Mouse (Mus musculus): ENCODE data around the gene BC024978. TPM values are rescaled to one million over a fixed set of nuclear protein-coding genes. Genes with fewer than 3 reads are reported as not detected.

BC024978 gene
- polyA plus RNA-seq, 1 experiment from 2014 or later, result 1.7 TPM

DNA sequence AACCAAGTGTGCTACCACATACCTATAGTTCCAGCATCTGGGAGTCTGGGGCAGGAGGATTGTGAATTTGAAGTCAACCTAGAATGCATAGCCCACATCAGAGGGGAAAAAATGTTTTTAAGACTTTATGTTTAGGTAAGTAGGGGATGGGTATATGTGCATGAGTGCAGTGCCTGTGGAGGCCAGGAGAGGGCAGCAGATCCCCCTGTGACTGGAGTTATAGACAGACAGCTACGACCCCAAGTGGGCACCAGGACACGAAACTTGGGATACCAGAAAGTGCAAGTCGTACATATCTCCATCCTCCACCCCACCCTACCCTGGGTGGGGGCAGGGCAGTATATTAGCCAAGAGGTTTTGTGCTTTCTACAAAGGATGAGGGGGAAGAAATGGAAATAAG is 10.6 kb upstream of the BC024978 start:
- no peaks in the 10 kb centered on the region for H3K9me3 ChIP-seq (ENCODE audit: control insufficient read depth, low read length)
- H3K4me1 ChIP-seq (replicated peaks; ENCODE audit: control insufficient read depth, insufficient read depth), result no peaks in the 10 kb centered on the region
- H3K4me2 ChIP-seq (replicated peaks; ENCODE audit: low read depth), result no peak overlapping the region
- no peak for TF ChIP-seq EP300 (optimal IDR thresholded peaks at IDR 0.05)
- peak; percentile 80 for TF ChIP-seq CTCF (IDR thresholded peaks at IDR 0.05; ENCODE audit: low read depth)
- peak; percentile 61 for DNase-seq (ENCODE audit: low spot score)
- WGBS, result 56% methylated on average over 3 of the region's 3 CpGs
- no peak overlapping the region for H3K27ac ChIP-seq (replicated peaks)
- H3K27me3 ChIP-seq (ENCODE audit: control insufficient read depth, insufficient read depth, low read length), result no peaks in the 10 kb centered on the region
- no peak overlapping the region for H3K9ac ChIP-seq (ENCODE audit: low read length)
- H3K4me3 ChIP-seq (ENCODE audit: low read depth, low read length), result no peak overlapping the region
- peaks cover 25% of the 10 kb centered on the region for H3K36me3 ChIP-seq (ENCODE audit: control insufficient read depth, insufficient read depth, low read length)
- ATAC-seq (ENCODE audit: low FRiP score, low TSS enrichment), result no peak

DNA sequence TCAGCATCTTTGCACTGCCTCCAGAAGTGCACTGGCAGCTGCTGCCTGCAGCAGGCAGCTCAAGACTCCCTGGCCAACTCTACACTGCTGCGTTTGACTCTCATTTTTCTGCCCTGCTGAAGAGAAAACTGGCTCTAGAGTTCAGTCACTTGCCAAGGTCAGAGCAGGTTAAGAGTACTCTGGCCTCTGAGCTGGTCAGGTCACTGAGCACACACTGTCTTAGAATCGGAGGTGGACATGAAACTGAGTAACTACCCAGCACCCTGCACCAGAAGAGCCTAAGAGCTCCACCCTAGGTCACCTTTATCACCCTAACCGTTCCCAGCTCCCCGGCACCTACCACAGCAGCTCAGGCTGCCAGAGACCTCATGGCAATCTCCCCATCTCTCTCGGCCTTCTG is 9.6 kb upstream of the BC024978 start:
- TF ChIP-seq EP300 (optimal IDR thresholded peaks at IDR 0.05) (no peak), CTCF (IDR thresholded peaks at IDR 0.05; ENCODE audit: low read depth) (no peak)
- Histone ChIP-seq H3K4me1 (replicated peaks; ENCODE audit: control insufficient read depth, insufficient read depth) (no peaks in the 10 kb centered on the region), H3K4me2 (replicated peaks; ENCODE audit: low read depth) (no peak overlapping the region), H3K9me3 (ENCODE audit: control insufficient read depth, low read length) (no peaks in the 10 kb centered on the region), H3K4me3 (ENCODE audit: low read depth, low read length) (no peak overlapping the region), H3K27ac (replicated peaks) (no peak overlapping the region), H3K9ac (ENCODE audit: low read length) (no peak overlapping the region), H3K36me3 (ENCODE audit: control insufficient read depth, insufficient read depth, low read length) (peaks cover 28% of the 10 kb centered on the region), H3K27me3 (ENCODE audit: control insufficient read depth, insufficient read depth, low read length) (no peaks in the 10 kb centered on the region)
- WGBS, result 88% methylated on average over 5 of the region's 5 CpGs
- DNase-seq (ENCODE audit: low spot score) (no peak), ATAC-seq (ENCODE audit: low FRiP score, low TSS enrichment) (no peak)

DNA sequence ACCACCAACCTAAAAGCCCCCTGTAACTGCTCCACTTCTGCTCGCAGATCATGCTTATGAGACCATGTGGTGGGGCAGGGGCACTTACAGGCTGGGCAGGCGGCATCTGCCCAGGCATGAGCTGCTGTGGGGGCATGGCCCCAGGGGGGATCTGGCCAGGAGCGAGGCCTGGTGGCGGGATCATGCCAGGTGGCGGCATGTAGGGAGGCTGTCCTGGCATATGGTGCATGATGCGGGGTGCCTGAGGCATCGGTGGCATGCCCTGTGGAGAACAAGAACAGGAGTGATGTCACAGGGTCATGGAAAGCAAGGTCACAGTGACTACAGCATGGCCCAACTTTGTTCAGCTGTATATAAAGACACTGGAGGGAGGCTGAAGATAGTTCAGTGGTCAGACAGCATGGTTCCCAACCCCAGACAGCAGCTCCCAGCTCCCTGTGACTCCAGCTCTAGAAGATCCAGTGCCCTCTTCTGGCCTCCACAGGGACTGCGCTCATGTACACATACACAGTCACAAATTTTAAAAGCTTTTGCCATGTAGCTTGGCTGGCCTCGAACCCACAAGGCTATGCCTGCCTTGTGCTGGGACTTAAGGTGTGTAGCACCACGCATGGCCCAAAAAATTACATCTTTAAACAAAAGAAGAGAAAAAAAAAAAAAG is 6.2 kb upstream of the BC024978 start:
- WGBS, result 98% methylated on average over 10 of the region's 10 CpGs
- no peaks in the 10 kb centered on the region for H3K9me3 ChIP-seq (ENCODE audit: control insufficient read depth, low read length)
- no peak overlapping the region for H3K4me3 ChIP-seq (ENCODE audit: low read depth, low read length)
- DNase-seq (ENCODE audit: low spot score) (no peak), ATAC-seq (ENCODE audit: low FRiP score, low TSS enrichment) (no peak)
- no peak overlapping the region for H3K4me2 ChIP-seq (replicated peaks; ENCODE audit: low read depth)
- no peaks in the 10 kb centered on the region for H3K27me3 ChIP-seq (ENCODE audit: control insufficient read depth, insufficient read depth, low read length)
- peaks cover 43% of the 10 kb centered on the region for H3K36me3 ChIP-seq (ENCODE audit: control insufficient read depth, insufficient read depth, low read length)
- H3K27ac ChIP-seq (replicated peaks), result no peak overlapping the region
- H3K4me1 ChIP-seq (replicated peaks; ENCODE audit: control insufficient read depth, insufficient read depth), result no peaks in the 10 kb centered on the region
- TF ChIP-seq CTCF (IDR thresholded peaks at IDR 0.05; ENCODE audit: low read depth), result peak; percentile 51
- TF ChIP-seq EP300 (optimal IDR thresholded peaks at IDR 0.05), result no peak
- H3K9ac ChIP-seq (ENCODE audit: low read length), result no peak overlapping the region

DNA sequence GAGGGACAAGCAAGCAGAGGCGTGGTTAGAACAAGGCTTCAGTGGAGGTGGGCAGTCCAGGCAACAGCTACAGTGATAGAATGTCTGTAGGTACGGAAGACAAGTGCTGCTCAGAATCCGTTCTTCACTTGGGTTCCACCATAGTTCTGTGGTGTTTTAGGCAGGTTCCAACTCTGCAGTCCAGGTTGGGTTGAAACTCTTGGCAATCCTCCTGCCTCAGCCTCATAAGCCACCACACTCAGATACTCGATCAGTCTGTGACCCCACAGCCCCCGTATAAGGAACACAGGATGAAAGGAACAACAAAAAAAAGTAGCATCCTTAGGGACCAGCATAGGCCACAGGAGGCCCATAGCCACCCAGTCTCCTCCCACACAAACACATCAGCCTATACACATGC is 3.1 kb upstream of the BC024978 start:
- ATAC-seq (ENCODE audit: low FRiP score, low TSS enrichment), result no peak
- H3K27me3 ChIP-seq (ENCODE audit: control insufficient read depth, insufficient read depth, low read length), result no peaks in the 10 kb centered on the region
- H3K9ac ChIP-seq (ENCODE audit: low read length), result no peak overlapping the region
- H3K4me2 ChIP-seq (replicated peaks; ENCODE audit: low read depth), result no peak overlapping the region
- H3K36me3 ChIP-seq (ENCODE audit: control insufficient read depth, insufficient read depth, low read length), result peaks cover 29% of the 10 kb centered on the region
- no peaks in the 10 kb centered on the region for H3K9me3 ChIP-seq (ENCODE audit: control insufficient read depth, low read length)
- no peak for TF ChIP-seq EP300 (optimal IDR thresholded peaks at IDR 0.05)
- TF ChIP-seq CTCF (IDR thresholded peaks at IDR 0.05; ENCODE audit: low read depth), result no peak
- no peak for DNase-seq (ENCODE audit: low spot score)
- no peak overlapping the region for H3K4me3 ChIP-seq (ENCODE audit: low read depth, low read length)
- H3K4me1 ChIP-seq (replicated peaks; ENCODE audit: control insufficient read depth, insufficient read depth), result peaks cover 4% of the 10 kb centered on the region
- 91% methylated on average over 5 of the region's 5 CpGs for WGBS
- no peak overlapping the region for H3K27ac ChIP-seq (replicated peaks)

DNA sequence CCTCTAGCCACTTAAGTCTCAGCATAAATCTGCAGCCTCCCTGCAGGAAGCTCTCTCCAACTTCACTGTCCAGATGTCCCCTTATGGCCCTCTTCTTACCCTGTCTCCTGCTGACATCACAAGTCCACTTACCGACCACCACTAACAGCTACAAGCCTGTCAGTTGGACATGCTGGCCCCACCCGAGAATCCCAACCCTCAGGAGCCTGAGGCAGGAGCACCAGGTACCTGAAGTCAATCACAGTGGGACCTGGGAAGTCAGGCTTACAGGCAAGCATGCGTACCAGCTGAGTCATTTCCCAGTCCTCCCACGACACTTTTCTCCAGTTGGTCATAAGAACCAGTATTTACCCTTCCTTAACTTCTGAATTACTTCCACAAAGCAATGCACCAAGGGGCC is 1.9 kb upstream of the BC024978 start:
- Histone ChIP-seq H3K27me3 (ENCODE audit: control insufficient read depth, insufficient read depth, low read length) (no peaks in the 10 kb centered on the region), H3K36me3 (ENCODE audit: control insufficient read depth, insufficient read depth, low read length) (peaks cover 27% of the 10 kb centered on the region), H3K27ac (replicated peaks) (no peak overlapping the region), H3K4me1 (replicated peaks; ENCODE audit: control insufficient read depth, insufficient read depth) (peaks cover 4% of the 10 kb centered on the region), H3K4me2 (replicated peaks; ENCODE audit: low read depth) (no peak overlapping the region), H3K9ac (ENCODE audit: low read length) (no peak overlapping the region), H3K4me3 (ENCODE audit: low read depth, low read length) (no peak overlapping the region), H3K9me3 (ENCODE audit: control insufficient read depth, low read length) (no peaks in the 10 kb centered on the region)
- WGBS, result 59% methylated on average over 4 of the region's 4 CpGs
- TF ChIP-seq EP300 (optimal IDR thresholded peaks at IDR 0.05) (no peak), CTCF (IDR thresholded peaks at IDR 0.05; ENCODE audit: low read depth) (no peak)
- no peak for DNase-seq (ENCODE audit: low spot score)
- ATAC-seq (ENCODE audit: low FRiP score, low TSS enrichment), result no peak

DNA sequence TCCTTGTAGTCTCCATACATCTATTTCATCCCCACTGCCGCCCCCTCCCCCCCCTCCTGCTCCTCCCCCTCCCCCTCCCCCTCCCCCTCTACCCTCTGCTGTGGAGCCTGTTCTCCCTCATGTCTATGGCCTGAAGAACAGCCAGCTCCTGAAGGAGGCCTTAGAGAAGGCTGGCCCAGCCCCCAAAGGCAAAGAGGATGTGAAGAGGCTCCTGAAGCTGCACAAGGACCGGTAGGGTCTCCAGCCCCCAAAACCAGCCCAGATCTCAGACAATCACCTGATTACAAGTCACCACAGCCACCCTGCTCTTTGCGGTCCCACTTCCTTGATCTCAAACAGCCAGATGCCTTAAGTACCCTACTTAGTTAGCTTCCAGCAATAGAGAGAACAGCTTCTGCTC is 1.6 kb downstream of the BC024978 start:
- Histone ChIP-seq H3K27ac (replicated peaks) (no peak overlapping the region; the same call in 1 of the 2 replicates), H3K36me3 (ENCODE audit: control insufficient read depth, insufficient read depth, low read length) (peaks cover 8% of the 10 kb centered on the region), H3K9ac (ENCODE audit: low read length) (no peak overlapping the region), H3K4me1 (replicated peaks; ENCODE audit: control insufficient read depth, insufficient read depth) (peaks cover 4% of the 10 kb centered on the region), H3K4me3 (ENCODE audit: low read depth, low read length) (no peak overlapping the region), H3K4me2 (replicated peaks; ENCODE audit: low read depth) (no peak overlapping the region), H3K27me3 (ENCODE audit: control insufficient read depth, insufficient read depth, low read length) (no peaks in the 10 kb centered on the region), H3K9me3 (ENCODE audit: control insufficient read depth, low read length) (no peaks in the 10 kb centered on the region)
- no peak for DNase-seq (ENCODE audit: low spot score)
- TF ChIP-seq EP300 (optimal IDR thresholded peaks at IDR 0.05) (no peak), CTCF (IDR thresholded peaks at IDR 0.05; ENCODE audit: low read depth) (no peak)
- WGBS, result 76% methylated on average over 3 of the region's 3 CpGs
- ATAC-seq (ENCODE audit: low FRiP score, low TSS enrichment), result no peak

Measured in stomach, postnatal 0 days (tissue).